Mouse (Mus musculus) midbrain, postnatal 0 days (tissue): ENCODE data around the gene Zfp786. TPM values are rescaled to one million over a fixed set of nuclear protein-coding genes. Genes with fewer than 3 reads are reported as not detected.

Experiments used
- ATAC-seq: fragments of 200-750 bp; cut with Nextera tagmentation; 2 replicates; pipeline ENCODE4 v1.8.0; 2017; ENCODE audit warnings: moderate number of reproducible peaks, mild to moderate bottlenecking, moderate TSS enrichment, moderate library complexity; ENCODE audit not compliant: low FRiP score
- DNase-seq: peaks from one replicate; pipeline ENCODE4 v3.0.0-alpha.2; 2015; ENCODE audit warnings: low spot score
- H3K27ac ChIP-seq: fragments of 300-500 bp; sonication (generic); 2 replicates; pipeline ENCODE4 v1.5.1; 2014; ENCODE audit warnings: low read depth, mild to moderate bottlenecking, low read length, mixed read lengths
- H3K27me3 ChIP-seq: fragments of 300-500 bp; sonication (generic); 2 replicates; pipeline ENCODE4 v1.6.1; 2014; ENCODE audit warnings: low read length, control low read depth, mixed read lengths; ENCODE audit not compliant: insufficient read depth
- H3K36me3 ChIP-seq: fragments of 300-500 bp; sonication (generic); 2 replicates; pipeline ENCODE4 v1.6.1; 2014; ENCODE audit warnings: low read length, control low read depth, mixed read lengths; ENCODE audit not compliant: insufficient read depth
- H3K4me1 ChIP-seq: fragments of 300-500 bp; sonication (generic); 2 replicates; pipeline ENCODE4 v1.6.1; 2014; ENCODE audit warnings: mild to moderate bottlenecking, control low read depth, antibody characterized with exemption, low read length, mixed read lengths; ENCODE audit not compliant: insufficient read depth
- H3K4me2 ChIP-seq: fragments of 300-500 bp; sonication (generic); 2 replicates; pipeline ENCODE4 v1.6.1; 2014; ENCODE audit warnings: low read depth, mild to moderate bottlenecking, low read length, mixed read lengths; ENCODE audit not compliant: poor library complexity, severe bottlenecking
- H3K4me3 ChIP-seq: fragments of 300-500 bp; sonication (generic); 2 replicates; pipeline ENCODE4 v1.5.1; 2014; ENCODE audit warnings: low read depth, mild to moderate bottlenecking, low read length, moderate library complexity
- H3K9ac ChIP-seq: fragments of 300-500 bp; sonication (generic); replicated peaks from 2 replicates; pipeline ENCODE4 v1.6.1; 2014; ENCODE audit warnings: mild to moderate bottlenecking, low read length, moderate library complexity, mixed read lengths; ENCODE audit not compliant: poor library complexity, severe bottlenecking
- H3K9me3 ChIP-seq: fragments of 300-500 bp; sonication (generic); 2 replicates; pipeline ENCODE4 v1.6.1; 2016; ENCODE audit warnings: low read length, control low read depth
- CTCF ChIP-seq: IDR thresholded peaks from 2 replicates; pipeline ENCODE4 v1.5.1; 2016; ENCODE audit warnings: antibody characterized with exemption, mild to moderate bottlenecking
- WGBS: fragments of 180-500 bp; shearing (Covaris S2); extraction: QIAGEN DNeasy Blood & Tissue Kit; methylation state at CpG from one replicate; pipeline ENCODE4 v1.1.7; 2014; 5-methylcytosine and 5-hydroxymethylcytosine counted together
- polyA plus RNA-seq: library from polyadenylated mRNA; unstranded; fragments of >200 nt; fragmentation: Nextera tagmentation; extraction: Ambion mirVana; gene quantifications from 2 replicates; pipeline ENCODE4 v1.2.1, GENCODE M21; 2015
- total RNA-seq: library from RNA; depleted of rRNA; stranded (reverse); fragments of >200 nt; gene quantifications from 2 replicates; pipeline ENCODE4 v1.2.3, GENCODE M21; 2014

Gene Zfp786
- total and polyA plus RNA-seq, 2 experiments from 2014 or later = 7.7 to 16.8 TPM

DNA sequence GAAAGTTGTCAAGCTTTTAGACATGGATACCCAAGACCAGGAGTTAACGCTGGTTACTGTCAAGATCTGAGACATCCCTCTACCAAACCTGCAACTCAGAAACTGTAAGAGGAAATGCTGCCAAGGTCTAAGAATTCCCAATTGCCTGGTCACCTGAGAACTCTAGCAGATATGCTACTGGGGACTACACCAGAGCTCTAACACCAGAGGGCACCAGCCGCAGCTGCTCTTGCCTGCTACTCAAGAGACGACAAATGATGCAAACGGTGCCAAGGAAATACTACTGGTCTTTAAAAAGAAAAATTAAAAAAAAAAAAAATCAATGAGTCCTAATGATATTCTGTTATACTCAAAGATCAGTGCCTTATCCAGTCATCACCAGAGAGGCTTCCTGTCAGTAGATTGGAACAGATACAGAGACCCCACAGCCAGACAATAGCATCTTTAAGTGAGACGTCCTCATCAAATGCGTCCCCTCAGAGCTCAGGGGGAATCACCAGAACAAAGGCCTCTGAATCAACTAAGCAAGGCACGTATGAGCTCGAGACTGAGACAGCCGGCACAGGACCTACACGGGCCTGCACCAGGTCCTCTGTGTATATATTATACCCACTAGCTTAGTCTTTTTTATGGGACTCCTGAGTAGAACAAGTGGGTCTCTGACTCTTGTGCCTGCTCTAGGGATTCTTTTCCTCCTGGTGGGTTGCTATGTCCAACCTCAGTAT lies 36.4 kb downstream of the Zfp786 start:
- no peak for ATAC-seq
- H3K27me3 ChIP-seq = no peaks in the 10 kb centered on the region
- H3K9ac ChIP-seq = no peak overlapping the region
- no peaks in the 10 kb centered on the region for H3K4me1 ChIP-seq
- peak; percentile 58 for DNase-seq
- 30% methylated on average over 10 of the region's 10 CpGs for WGBS
- H3K9me3 ChIP-seq = no peaks in the 10 kb centered on the region
- no peak overlapping the region for H3K4me3 ChIP-seq
- TF ChIP-seq CTCF = peak; percentile 64
- peaks cover 24% of the 10 kb centered on the region for H3K36me3 ChIP-seq
- H3K27ac ChIP-seq = no peak overlapping the region
- H3K4me2 ChIP-seq = no peak overlapping the region

DNA sequence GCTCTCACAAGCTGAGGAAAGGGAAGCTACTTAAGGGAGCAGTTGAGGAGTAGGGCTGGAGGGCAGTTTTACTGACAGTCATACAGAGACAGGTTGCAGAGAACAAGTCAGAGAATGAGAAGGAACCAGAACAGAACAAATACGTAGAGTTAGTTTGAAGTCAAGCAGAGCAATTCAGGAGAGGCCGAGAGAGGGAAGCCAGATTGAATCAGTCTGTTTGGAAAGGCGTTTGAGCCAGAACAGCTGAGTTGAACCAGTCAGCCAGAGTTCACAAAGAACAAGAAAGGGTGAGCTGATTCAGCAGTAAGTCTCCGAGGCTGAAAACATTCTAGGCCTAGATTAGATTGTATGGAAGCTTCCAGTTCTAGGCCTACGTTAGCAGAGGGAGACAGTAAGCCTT lies 37.4 kb downstream of the Zfp786 start:
- no peaks in the 10 kb centered on the region for H3K27me3 ChIP-seq
- TF ChIP-seq CTCF = no peak
- 73% methylated on average over 5 of the region's 5 CpGs for WGBS
- no peak overlapping the region for H3K9ac ChIP-seq
- H3K4me1 ChIP-seq = no peaks in the 10 kb centered on the region
- H3K4me3 ChIP-seq = no peak overlapping the region
- H3K9me3 ChIP-seq = no peaks in the 10 kb centered on the region
- no peak overlapping the region for H3K4me2 ChIP-seq
- DNase-seq (no peak), ATAC-seq (no peak)
- no peak overlapping the region for H3K27ac ChIP-seq
- H3K36me3 ChIP-seq = peaks cover 23% of the 10 kb centered on the region

DNA sequence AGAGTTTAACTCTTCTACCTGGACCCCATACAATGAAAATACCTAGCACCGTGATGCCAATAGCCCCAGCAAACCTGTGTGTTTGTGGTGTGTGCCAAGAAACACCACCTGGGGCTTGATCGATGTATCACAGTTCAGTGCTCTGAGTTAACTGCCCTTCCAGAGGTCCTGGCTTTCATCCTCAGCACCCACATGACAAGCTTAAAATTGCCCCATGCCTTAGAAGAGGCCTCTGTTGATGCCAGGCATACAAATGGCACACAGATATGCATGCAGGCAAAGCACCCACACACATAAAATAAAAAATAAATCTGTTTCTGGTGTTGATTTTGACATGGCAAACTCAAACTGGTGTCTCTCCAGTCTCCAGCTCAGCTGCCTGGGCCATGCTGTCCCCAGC lies 38.1 kb downstream of the Zfp786 start:
- 93% methylated on average over 2 of the region's 2 CpGs for WGBS
- H3K4me1 ChIP-seq = no peaks in the 10 kb centered on the region

DNA sequence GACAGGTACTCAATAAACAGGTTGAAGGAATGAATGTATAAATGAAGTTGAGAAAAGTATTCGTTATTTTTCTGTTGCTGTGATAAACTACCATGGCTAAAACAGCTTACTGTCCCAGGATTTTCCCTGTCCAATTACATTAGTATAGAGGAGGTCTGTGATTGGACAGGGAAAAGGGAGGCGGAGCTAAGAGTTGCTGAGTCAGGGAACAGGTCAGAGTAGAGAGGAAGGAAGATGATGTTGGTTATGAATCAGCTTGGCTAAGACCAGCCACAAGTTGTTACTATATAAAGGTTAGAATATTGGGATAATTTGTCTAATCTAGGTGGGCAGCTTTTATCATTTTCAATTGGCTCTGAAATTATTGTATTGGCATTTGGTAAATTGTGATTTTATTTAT lies 39.9 kb downstream of the Zfp786 start:
- Histone ChIP-seq H3K4me1 (no peaks in the 10 kb centered on the region), H3K27me3 (no peaks in the 10 kb centered on the region), H3K9me3 (no peaks in the 10 kb centered on the region), H3K9ac (no peak overlapping the region), H3K4me2 (no peak overlapping the region), H3K27ac (no peak overlapping the region), H3K36me3 (0 out of 2 replicates have a peak, but pooled peaks cover 5% of the 10 kb centered on the region), H3K4me3 (no peak overlapping the region)
- WGBS = 68% methylated on average over 2 of the region's 2 CpGs
- ATAC-seq = no peak
- no peak for TF ChIP-seq CTCF
- DNase-seq = no peak

More for the DNA sequence above, 38.1 kb downstream of the Zfp786 start:
- TF ChIP-seq CTCF = no peak
- Histone ChIP-seq H3K9me3 (no peaks in the 10 kb centered on the region), H3K9ac (no peak overlapping the region), H3K4me2 (no peak overlapping the region), H3K27me3 (no peaks in the 10 kb centered on the region), H3K27ac (no peak overlapping the region), H3K36me3 (peaks cover 19% of the 10 kb centered on the region), H3K4me3 (no peak overlapping the region)
- DNase-seq (no peak), ATAC-seq (no peak)

DNA sequence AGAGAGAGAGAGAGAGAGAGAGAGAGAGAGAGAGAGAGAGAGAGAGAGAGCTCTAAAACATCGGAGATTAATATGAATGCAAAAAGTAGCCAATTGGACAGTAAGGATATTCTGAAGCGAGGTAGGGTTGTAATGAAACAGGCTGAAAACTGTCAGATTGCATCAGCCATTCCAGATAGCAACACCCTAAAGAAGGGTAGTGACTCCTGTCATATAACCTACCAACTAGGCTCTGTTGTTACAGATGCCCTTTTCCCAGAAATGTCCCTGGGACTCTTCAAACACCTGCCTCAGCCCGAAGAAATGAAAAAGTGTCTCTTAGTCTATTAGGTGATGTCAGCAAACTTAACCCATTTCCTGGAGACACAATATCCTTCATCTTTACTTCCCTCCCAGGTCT lies 41.8 kb downstream of the Zfp786 start:
- Histone ChIP-seq H3K4me3 (peak overlapping the region; percentile 41), H3K9me3 (no peaks in the 10 kb centered on the region), H3K36me3 (no peaks in the 10 kb centered on the region), H3K27me3 (no peaks in the 10 kb centered on the region), H3K4me2 (peak overlapping the region; percentile 59), H3K9ac (peak overlapping the region; percentile 68), H3K4me1 (no peaks in the 10 kb centered on the region), H3K27ac (peak overlapping the region; percentile 94)
- DNase-seq = no peak
- TF ChIP-seq CTCF = no peak
- ATAC-seq = peak; percentile 39; the same call in 1 of the 2 replicates
- WGBS = 11% methylated on average over 3 of the region's 3 CpGs

DNA sequence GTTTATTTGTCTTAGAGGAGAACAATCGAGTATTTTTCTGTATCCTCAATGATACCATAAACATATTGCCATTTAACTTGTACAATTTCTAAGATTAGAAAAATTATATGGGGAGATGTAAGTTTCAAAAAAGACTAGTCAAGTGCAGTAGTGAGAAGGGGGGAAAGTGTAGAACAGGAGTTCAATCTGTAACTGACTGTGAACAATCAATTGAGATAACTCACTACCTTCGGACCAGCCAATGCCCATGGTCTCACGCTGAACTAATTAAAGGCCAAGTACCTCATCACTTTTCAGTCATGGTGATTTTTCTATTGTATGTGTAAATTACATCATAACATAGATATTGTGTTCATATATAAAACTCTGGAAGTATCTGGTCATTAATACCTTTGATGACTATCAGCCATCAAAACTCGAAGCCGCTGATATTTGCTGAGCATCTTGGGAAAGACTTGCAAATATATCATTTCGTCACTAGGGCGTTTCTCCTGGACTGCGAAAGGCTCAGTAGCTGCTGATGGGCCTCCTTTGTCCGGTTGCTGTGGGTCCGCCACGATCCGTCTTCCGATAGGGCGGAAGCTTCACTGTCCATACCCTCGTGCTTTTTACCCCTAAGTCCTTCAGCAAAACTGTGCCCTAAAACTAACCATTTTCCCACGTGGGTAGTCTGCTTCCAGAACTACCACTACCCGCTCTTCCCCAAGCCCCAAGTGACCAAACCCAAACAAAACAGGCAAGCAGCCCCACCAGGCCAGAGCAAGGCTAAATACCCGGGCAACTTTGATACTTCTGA lies 42.5 kb downstream of the Zfp786 start:
- Histone ChIP-seq H3K4me1 (no peaks in the 10 kb centered on the region), H3K9ac (peak overlapping the region; percentile 68), H3K36me3 (no peaks in the 10 kb centered on the region), H3K4me2 (peak overlapping the region; percentile 59), H3K4me3 (peak overlapping the region; percentile 41), H3K9me3 (no peaks in the 10 kb centered on the region), H3K27ac (peak overlapping the region; percentile 94), H3K27me3 (no peaks in the 10 kb centered on the region)
- DNase-seq (peak; percentile 94), ATAC-seq (peak; percentile 92)
- TF ChIP-seq CTCF = no peak
- WGBS = 1% methylated on average over 18 of the region's 18 CpGs
